21 mouse cellular contexts compared by ENCODE assay signal in genomic region chr16:13221475-13221874, GRCm38 (mm10). TPM values are rescaled to one million over a fixed set of nuclear protein-coding genes. Genes with fewer than 3 reads are reported as not detected.
DNase-seq lines count a peak whose midpoint lies in the region; ATAC-seq and TF ChIP-seq lines count a peak whose summit lies in the region.
"Had no signal": no experiment of that assay in that cellular context is flagged by ENCODE, and none has a peak within 500 bp of the region (broad histone marks: within the 10 kb centered on the region; RNA-seq: fewer than 3 reads in every experiment).

No protein-coding gene starts in this region.

- no peaks in the 10 kb centered on the region for H3K79me2 ChIP-seq in liver, adult 2 months (ENCODE audit: control insufficient read depth, insufficient read depth, low read length)

- WGBS in liver, adult 2 months, result 79% methylated on average over 1 of the region's 1 CpGs
- 41% methylated on average over 1 of the region's 1 CpGs for WGBS in liver, embryonic 11.5 days

- H3K27me3 ChIP-seq in liver, adult 2 months (ENCODE audit: control insufficient read depth, insufficient read depth, low read length), result no peaks in the 10 kb centered on the region
- H3K27me3 ChIP-seq in liver, embryonic 11.5 days (replicated peaks; ENCODE audit: control insufficient read depth, insufficient read depth, low read length), result no peaks in the 10 kb centered on the region
- H3K27me3 ChIP-seq: embryonic facial prominence, embryonic 12.5 days; hindbrain, embryonic 15.5 days; limb, embryonic 15.5 days; neural tube, embryonic 15.5 days had no signal

- no peak for TF ChIP-seq CTCF in liver, adult 2 months (IDR thresholded peaks at IDR 0.05; ENCODE audit: low read depth, low read length)

- H3K4me2 ChIP-seq in liver, embryonic 11.5 days, result no peak overlapping the region
- H3K4me2 ChIP-seq: embryonic facial prominence, embryonic 12.5 days; hindbrain, embryonic 15.5 days; limb, embryonic 15.5 days; neural tube, embryonic 15.5 days had no signal

- H3K4me3 ChIP-seq in liver, adult 2 months (ENCODE audit: insufficient read depth, low read depth, low read length), result no peak overlapping the region
- no peak overlapping the region for H3K4me3 ChIP-seq in liver, embryonic 11.5 days (ENCODE audit: low read depth, low read length)
- H3K4me3 ChIP-seq: embryonic facial prominence, embryonic 12.5 days; hindbrain, embryonic 15.5 days; limb, embryonic 15.5 days; myocyte; neural tube, embryonic 15.5 days had no signal

- no peak for ATAC-seq in liver, embryonic 11.5 days (replicated peaks; ENCODE audit: low FRiP score)
- ATAC-seq: activated CD4-positive, CD25-positive, alpha-beta regulatory T cell, adult 4 months; forebrain, embryonic 16.5 days; intestine, embryonic 16.5 days had no signal

- no peaks in the 10 kb centered on the region for H3K36me3 ChIP-seq in liver, adult 2 months (ENCODE audit: control insufficient read depth, insufficient read depth, low read length)
- H3K36me3 ChIP-seq in liver, embryonic 11.5 days (ENCODE audit: control insufficient read depth, insufficient read depth, low read length), result no peaks in the 10 kb centered on the region
- H3K36me3 ChIP-seq: embryonic facial prominence, embryonic 12.5 days; hindbrain, embryonic 15.5 days; limb, embryonic 15.5 days; neural tube, embryonic 15.5 days had no signal

- TF ChIP-seq POLR2A in liver, adult 2 months (IDR thresholded peaks at IDR 0.05; ENCODE audit: extremely low read depth, insufficient read depth, low read length), result no peak

- H3K4me1 ChIP-seq in liver, adult 2 months (ENCODE audit: control insufficient read depth, insufficient read depth, low read length), result peaks cover 6% of the 10 kb centered on the region
- no peaks in the 10 kb centered on the region for H3K4me1 ChIP-seq in liver, embryonic 11.5 days (replicated peaks; ENCODE audit: control insufficient read depth, insufficient read depth, low read length)
- H3K4me1 ChIP-seq: embryonic facial prominence, embryonic 12.5 days; hindbrain, embryonic 15.5 days; limb, embryonic 15.5 days; neural tube, embryonic 15.5 days had no signal

- H3K9me3 ChIP-seq in liver, embryonic 11.5 days (ENCODE audit: control insufficient read depth, low read length), result no peaks in the 10 kb centered on the region
- H3K9me3 ChIP-seq: embryonic facial prominence, embryonic 12.5 days; hindbrain, embryonic 15.5 days; limb, embryonic 15.5 days; neural tube, embryonic 15.5 days had no signal

- no peak overlapping the region for H3K27ac ChIP-seq in liver, adult 2 months (replicated peaks; ENCODE audit: insufficient read depth, low read depth, low read length)
- no peak overlapping the region for H3K27ac ChIP-seq in liver, embryonic 11.5 days (ENCODE audit: low read depth, low read length)
- H3K27ac ChIP-seq: embryonic facial prominence, embryonic 12.5 days; hindbrain, embryonic 15.5 days; limb, embryonic 15.5 days; neural tube, embryonic 15.5 days had no signal

- no peak overlapping the region for H3K9ac ChIP-seq in liver, adult 2 months (ENCODE audit: low read depth, low read length)
- no peak overlapping the region for H3K9ac ChIP-seq in liver, embryonic 11.5 days (ENCODE audit: low read depth, low read length)
- H3K9ac ChIP-seq: embryonic facial prominence, embryonic 12.5 days; hindbrain, embryonic 15.5 days; limb, embryonic 15.5 days; neural tube, embryonic 15.5 days had no signal

- peak; percentile 52 to 93 for DNase-seq in adrenal gland, adult (ENCODE audit: inconsistent age in 2 of 2, low spot score in 1 of 2)
- no peak for DNase-seq in adrenal gland, postnatal 4 days (ENCODE audit: low spot score in 2 of 2)
- DNase-seq in liver, adult 2 months (ENCODE audit: extremely low read depth, low read depth, low spot score), result peak; percentile 68
- no peak for DNase-seq in liver, embryonic 11.5 days (ENCODE audit: low spot score)
- DNase-seq in testis, postnatal 14 days (ENCODE audit: low spot score), result peak; percentile 24
- DNase-seq in testis, postnatal 10 days (ENCODE audit: low spot score), result no peak
- DNase-seq in thymus, postnatal 0 days (ENCODE audit: low spot score), result no peak
- DNase-seq in cerebellum, adult 8-10 months, result no peak
- DNase-seq: cerebellum, adult 18-20 months; heart, postnatal 36 days; layer of hippocampus, adult 9-11 months; midbrain, embryonic 14.5 days; retina, postnatal 1 day had no signal

RNA-seq across cellular contexts. Expression of gene Mrtfb, which starts 34.8 kb away (rescaled TPM):
- total RNA-seq in adrenal gland, postnatal 4 days (2021), result 10 to 100 TPM; 40.7 to 43.5 TPM
- total RNA-seq in liver, adult 2 months (2014; rRNA removed), result 9.2 and 9.4 TPM in 2 replicates
- 3.2 and 4.2 TPM in 2 replicates for polyA plus RNA-seq in liver, adult 2 months (2012; rRNA removed)
- polyA plus RNA-seq in liver, embryonic 11.5 days (2014; fragmentation: Nextera tagmentation; extraction: Ambion mirVana), result 12.1 and 14.8 TPM in 2 replicates
- 12.0 and 14.4 TPM in 2 replicates for polyA plus RNA-seq in thymus, postnatal 0 days (2015; fragmentation: Nextera tagmentation; extraction: Ambion mirVana)

Comparison
In these comparisons a context has a peak if more than half of its experiments do, and no peak if none do; other contexts are left out.
1. DNase-seq: peak in adrenal gland, adult (2 of 2), liver, adult 2 months (single experiment) and testis, postnatal 14 days (single experiment); none in adrenal gland, postnatal 4 days (0 of 2), liver, embryonic 11.5 days (single experiment), testis, postnatal 10 days (single experiment), thymus, postnatal 0 days (single experiment) and cerebellum, adult 8-10 months (single experiment).